Mouse (Mus musculus) heart, embryonic 12.5 days (tissue): ENCODE measurements at regions not wholly inside any gene's neighbourhood (a gene's known extent, or its start where the extent isn't known, plus 50 kb on each side); places are given as distances from the start of the nearest gene placed in this dataset.

Experiments
- ATAC-seq: fragments of 200-750 bp; cut with Nextera tagmentation; 2 replicates; pipeline ENCODE4 v1.8.0; 2017; ENCODE audit warnings: moderate TSS enrichment, moderate library complexity; ENCODE audit not compliant: insufficient number of reproducible peaks, low FRiP score
- H3K27ac ChIP-seq: fragments of 300-500 bp; sonication (generic); 2 replicates; pipeline ENCODE4 v1.5.1; 2016; ENCODE audit warnings: mild to moderate bottlenecking, moderate library complexity; ENCODE audit not compliant: poor library complexity, severe bottlenecking
- H3K27me3 ChIP-seq: fragments of 300-500 bp; sonication (generic); replicated peaks from 2 replicates; pipeline ENCODE4 v1.6.1; 2016; ENCODE audit warnings: mild to moderate bottlenecking, moderate library complexity
- H3K36me3 ChIP-seq: fragments of 300-500 bp; sonication (generic); 2 replicates; pipeline ENCODE4 v1.6.1; 2016; ENCODE audit warnings: mild to moderate bottlenecking, moderate library complexity
- H3K4me1 ChIP-seq: fragments of 300-500 bp; sonication (generic); replicated peaks from 2 replicates; pipeline ENCODE4 v1.6.1; 2016; ENCODE audit warnings: mild to moderate bottlenecking
- H3K4me2 ChIP-seq: fragments of 300-500 bp; sonication (generic); 2 replicates; pipeline ENCODE4 v1.6.1; 2016; ENCODE audit warnings: mild to moderate bottlenecking, moderate library complexity
- H3K4me3 ChIP-seq: fragments of 300-500 bp; sonication (generic); 2 replicates; pipeline ENCODE4 v1.5.1; 2016; ENCODE audit warnings: mild to moderate bottlenecking
- H3K9ac ChIP-seq: fragments of 300-500 bp; sonication (generic); 2 replicates; pipeline ENCODE4 v1.6.1; 2016; ENCODE audit warnings: mild to moderate bottlenecking, moderate library complexity
- H3K9me3 ChIP-seq: fragments of 300-500 bp; sonication (generic); replicated peaks from 2 replicates; pipeline ENCODE4 v1.6.1; 2016; ENCODE audit warnings: mild to moderate bottlenecking, moderate library complexity
- WGBS: fragments of 180-500 bp; shearing (Covaris S2); methylation state at CpG from one replicate; pipeline ENCODE4 v1.1.7; 2016; 5-methylcytosine and 5-hydroxymethylcytosine counted together

DNA sequence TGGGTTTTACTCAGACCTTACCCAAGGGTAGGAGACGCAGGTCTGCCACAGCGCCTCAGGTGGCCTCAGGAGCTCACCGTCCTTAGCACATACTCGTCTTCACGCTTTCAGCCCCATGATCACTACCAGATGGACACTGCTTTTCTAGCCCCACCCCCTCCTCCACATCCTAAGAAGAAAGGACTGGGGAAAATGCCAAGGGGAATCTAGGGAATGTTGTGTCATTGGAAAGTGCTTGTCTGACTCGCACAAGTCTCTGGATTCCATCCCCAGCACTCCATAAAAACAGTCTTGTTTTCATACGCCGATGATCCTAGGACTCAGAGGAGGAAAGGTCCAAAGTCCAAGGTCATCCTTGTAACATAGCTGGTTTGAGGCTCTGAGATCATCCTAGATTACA lies 192.4 kb upstream of the Noct start:
- Histone ChIP-seq H3K36me3 (no peaks in the 10 kb centered on the region), H3K4me2 (no peak overlapping the region), H3K4me1 (no peaks in the 10 kb centered on the region), H3K27me3 (no peaks in the 10 kb centered on the region), H3K4me3 (no peak overlapping the region), H3K27ac (no peak overlapping the region), H3K9ac (no peak overlapping the region), H3K9me3 (no peaks in the 10 kb centered on the region)
- 50% methylated on average over 8 of the region's 8 CpGs for WGBS
- no peak for ATAC-seq

GRCm38 (mm10) chr3:51033292-51033691 lies 191.0 kb upstream of the Noct start:
- Histone ChIP-seq H3K27ac (no peak overlapping the region), H3K4me1 (no peaks in the 10 kb centered on the region), H3K36me3 (no peaks in the 10 kb centered on the region), H3K9me3 (no peaks in the 10 kb centered on the region), H3K4me3 (no peak overlapping the region), H3K27me3 (no peaks in the 10 kb centered on the region), H3K4me2 (no peak overlapping the region), H3K9ac (no peak overlapping the region)
- no peak for ATAC-seq
- WGBS, result 77% methylated on average over 2 of the region's 2 CpGs

GRCm38 (mm10) chr3:51036700-51037306 lies 187.4 kb upstream of the Noct start:
- H3K27me3 ChIP-seq, result no peaks in the 10 kb centered on the region
- no peak overlapping the region for H3K27ac ChIP-seq
- H3K4me1 ChIP-seq, result no peaks in the 10 kb centered on the region
- H3K36me3 ChIP-seq, result no peaks in the 10 kb centered on the region
- no peak for ATAC-seq
- no peaks in the 10 kb centered on the region for H3K9me3 ChIP-seq
- no peak overlapping the region for H3K9ac ChIP-seq
- 47% methylated on average over 17 of the region's 17 CpGs for WGBS
- H3K4me2 ChIP-seq, result no peak overlapping the region
- no peak overlapping the region for H3K4me3 ChIP-seq

DNA sequence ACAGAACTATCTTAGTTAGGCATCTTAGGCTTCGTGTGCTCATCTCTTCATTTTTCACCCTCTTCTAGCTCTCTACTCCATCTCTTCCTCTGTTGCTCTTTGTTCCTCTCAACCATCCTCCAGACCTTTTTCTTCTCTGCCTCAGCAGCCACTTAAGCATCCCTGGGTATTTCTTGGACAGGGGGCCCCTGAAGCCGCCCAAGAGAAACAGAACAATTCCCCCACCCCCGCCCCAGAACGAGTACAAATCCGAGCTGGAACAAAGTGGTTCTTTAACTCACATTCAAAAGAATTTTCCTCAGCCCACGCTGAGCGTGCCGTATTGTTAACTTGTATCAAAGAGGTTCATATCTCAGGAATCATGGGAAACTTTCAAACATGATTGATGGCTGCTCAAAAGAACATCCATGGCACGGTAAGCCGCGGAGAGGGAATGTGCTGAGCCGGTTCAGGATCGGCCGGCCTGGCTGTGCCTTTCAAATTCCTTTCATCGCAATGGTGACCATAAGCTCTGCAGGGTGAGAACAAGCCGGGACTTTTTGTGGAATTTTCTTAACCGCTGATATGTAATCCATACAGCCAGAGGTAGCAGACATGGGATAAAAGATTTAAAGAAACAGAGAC lies 181.9 kb upstream of the Noct start:
- Histone ChIP-seq H3K4me1 (0 out of 2 replicates have a peak, but pooled peaks cover 4% of the 10 kb centered on the region), H3K4me3 (0 out of 2 replicates have a peak overlapping the region, but pooled peaks have one; percentile 13), H3K36me3 (no peaks in the 10 kb centered on the region), H3K9me3 (no peaks in the 10 kb centered on the region), H3K27me3 (no peaks in the 10 kb centered on the region), H3K9ac (no peak overlapping the region), H3K27ac (no peak overlapping the region), H3K4me2 (peak overlapping the region; percentile 45)
- ATAC-seq, result no peak
- 44% methylated on average over 17 of the region's 17 CpGs for WGBS

GRCm38 (mm10) chr3:51048739-51049138 lies 175.5 kb upstream of the Noct start:
- H3K4me2 ChIP-seq, result no peak overlapping the region
- no peak for ATAC-seq

DNA sequence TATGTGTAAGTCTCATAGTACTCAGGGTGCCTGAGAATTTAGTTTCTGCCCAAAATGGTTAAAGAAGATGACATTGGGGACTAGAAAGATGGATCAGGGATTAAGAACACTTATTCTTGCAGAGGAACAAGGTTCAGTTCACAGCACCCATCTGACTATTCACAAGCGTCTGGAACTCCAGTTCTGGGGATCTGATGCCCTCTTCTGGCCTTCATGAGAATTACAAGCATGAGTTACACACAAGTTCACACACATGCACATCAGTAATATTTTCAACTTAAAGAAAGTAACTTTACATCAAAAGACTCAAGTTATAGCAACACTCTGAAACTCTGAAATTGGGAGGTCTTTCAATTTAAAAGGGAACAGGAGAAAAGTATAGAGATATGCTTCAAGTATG lies 174.1 kb upstream of the Noct start:
- no peak for ATAC-seq
- Histone ChIP-seq H3K9me3 (peaks cover 3% of the 10 kb centered on the region; the same call in 1 of the 2 replicates), H3K36me3 (no peaks in the 10 kb centered on the region), H3K9ac (no peak overlapping the region), H3K4me3 (no peak overlapping the region), H3K27ac (no peak overlapping the region), H3K27me3 (no peaks in the 10 kb centered on the region), H3K4me2 (no peak overlapping the region), H3K4me1 (no peaks in the 10 kb centered on the region)
- 80% methylated on average over 1 of the region's 1 CpGs for WGBS

More at GRCm38 (mm10) chr3:51048739-51049138, 175.5 kb upstream of the Noct start:
- peaks cover 3% of the 10 kb centered on the region; the same call in 1 of the 2 replicates for H3K9me3 ChIP-seq
- H3K4me3 ChIP-seq, result no peak overlapping the region
- no peaks in the 10 kb centered on the region for H3K4me1 ChIP-seq
- H3K27ac ChIP-seq, result no peak overlapping the region
- H3K9ac ChIP-seq, result no peak overlapping the region
- H3K27me3 ChIP-seq, result no peaks in the 10 kb centered on the region
- 88% methylated on average over 3 of the region's 3 CpGs for WGBS
- H3K36me3 ChIP-seq, result no peaks in the 10 kb centered on the region

- no peaks in the 10 kb centered on the region for H3K27me3 ChIP-seq
- ATAC-seq, result no peak
- no peaks in the 10 kb centered on the region for H3K4me1 ChIP-seq
- H3K36me3 ChIP-seq, result no peaks in the 10 kb centered on the region
- no peak overlapping the region for H3K4me2 ChIP-seq
- H3K4me3 ChIP-seq, result no peak overlapping the region
- no peaks in the 10 kb centered on the region for H3K9me3 ChIP-seq
- no peak overlapping the region for H3K27ac ChIP-seq
- 84% methylated on average over 8 of the region's 8 CpGs for WGBS
- no peak overlapping the region for H3K9ac ChIP-seq
Measured at GRCm38 (mm10) chr3:51055004-51055403, 169.2 kb upstream of the Noct start.

- Histone ChIP-seq H3K4me2 (no peak overlapping the region), H3K27ac (no peak overlapping the region), H3K4me3 (no peak overlapping the region), H3K9me3 (no peaks in the 10 kb centered on the region), H3K36me3 (no peaks in the 10 kb centered on the region), H3K4me1 (no peaks in the 10 kb centered on the region), H3K9ac (no peak overlapping the region), H3K27me3 (no peaks in the 10 kb centered on the region)
- no peak for ATAC-seq
- WGBS, result 47% methylated on average over 4 of the region's 4 CpGs
Measured at GRCm38 (mm10) chr3:51064201-51064600, 160.0 kb upstream of the Noct start.

DNA sequence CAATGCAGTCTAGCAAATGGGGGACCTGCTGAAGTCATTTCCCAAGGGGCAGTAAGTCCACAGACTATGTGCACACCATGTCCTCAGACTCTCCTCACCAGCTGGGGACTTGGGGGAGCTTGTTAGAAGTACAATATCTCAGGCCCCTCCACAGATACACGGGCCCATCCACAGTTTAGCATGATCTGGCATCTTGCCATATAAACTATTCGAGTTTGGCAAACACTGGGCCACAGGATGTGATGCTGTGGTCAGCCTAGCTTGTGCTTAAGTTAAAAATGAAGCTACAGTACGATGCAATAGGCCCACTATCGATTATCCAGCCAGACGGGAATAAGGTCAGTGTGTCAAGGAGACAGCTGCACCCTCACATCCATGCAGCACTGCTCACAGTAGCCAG lies 157.9 kb upstream of the Noct start:
- no peak for ATAC-seq
- Histone ChIP-seq H3K9me3 (no peaks in the 10 kb centered on the region), H3K4me3 (no peak overlapping the region), H3K4me1 (no peaks in the 10 kb centered on the region), H3K4me2 (no peak overlapping the region), H3K36me3 (no peaks in the 10 kb centered on the region), H3K27ac (no peak overlapping the region), H3K9ac (no peak overlapping the region), H3K27me3 (no peaks in the 10 kb centered on the region)
- WGBS, result 44% methylated on average over 5 of the region's 5 CpGs

DNA sequence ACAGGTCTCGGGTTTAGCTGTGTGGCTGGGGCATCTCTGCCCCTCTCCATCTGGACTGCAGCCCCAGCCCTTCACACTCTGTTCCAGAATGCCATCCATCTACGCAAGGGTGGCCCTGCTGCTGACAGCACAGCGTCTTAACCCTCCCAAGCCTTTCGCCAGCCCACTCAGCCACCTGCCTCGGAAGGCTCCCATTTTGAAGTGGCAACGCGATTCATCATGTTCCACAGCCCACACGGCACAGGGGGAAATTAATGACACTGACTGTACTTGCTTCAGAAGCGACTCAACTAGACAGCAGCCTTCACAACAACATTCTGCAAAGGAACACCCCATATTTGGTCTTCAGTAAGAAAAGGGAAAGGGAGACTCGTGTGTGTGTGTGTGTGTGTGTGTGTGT lies 151.8 kb upstream of the Noct start:
- Histone ChIP-seq H3K4me2 (no peak overlapping the region), H3K9ac (no peak overlapping the region), H3K9me3 (no peaks in the 10 kb centered on the region), H3K27me3 (no peaks in the 10 kb centered on the region), H3K4me3 (no peak overlapping the region), H3K27ac (no peak overlapping the region), H3K36me3 (no peaks in the 10 kb centered on the region), H3K4me1 (peaks cover 8% of the 10 kb centered on the region)
- 73% methylated on average over 10 of the region's 10 CpGs for WGBS
- ATAC-seq, result no peak

GRCm38 (mm10) chr3:51073003-51073679 lies 151.1 kb upstream of the Noct start:
- Histone ChIP-seq H3K4me3 (no peak overlapping the region), H3K9me3 (no peaks in the 10 kb centered on the region), H3K27me3 (no peaks in the 10 kb centered on the region), H3K4me1 (peaks cover 9% of the 10 kb centered on the region), H3K9ac (no peak overlapping the region), H3K4me2 (no peak overlapping the region), H3K36me3 (no peaks in the 10 kb centered on the region), H3K27ac (no peak overlapping the region)
- no peak for ATAC-seq
- 79% methylated on average over 15 of the region's 15 CpGs for WGBS
